Mouse (Mus musculus): ENCODE data around the gene Thap3. TPM values are rescaled to one million over a fixed set of nuclear protein-coding genes. Genes with fewer than 3 reads are reported as not detected.

The Thap3 gene
- total and polyA plus RNA-seq, 3 experiments = 11.0 to 27.6 (median 12.8) TPM

DNA sequence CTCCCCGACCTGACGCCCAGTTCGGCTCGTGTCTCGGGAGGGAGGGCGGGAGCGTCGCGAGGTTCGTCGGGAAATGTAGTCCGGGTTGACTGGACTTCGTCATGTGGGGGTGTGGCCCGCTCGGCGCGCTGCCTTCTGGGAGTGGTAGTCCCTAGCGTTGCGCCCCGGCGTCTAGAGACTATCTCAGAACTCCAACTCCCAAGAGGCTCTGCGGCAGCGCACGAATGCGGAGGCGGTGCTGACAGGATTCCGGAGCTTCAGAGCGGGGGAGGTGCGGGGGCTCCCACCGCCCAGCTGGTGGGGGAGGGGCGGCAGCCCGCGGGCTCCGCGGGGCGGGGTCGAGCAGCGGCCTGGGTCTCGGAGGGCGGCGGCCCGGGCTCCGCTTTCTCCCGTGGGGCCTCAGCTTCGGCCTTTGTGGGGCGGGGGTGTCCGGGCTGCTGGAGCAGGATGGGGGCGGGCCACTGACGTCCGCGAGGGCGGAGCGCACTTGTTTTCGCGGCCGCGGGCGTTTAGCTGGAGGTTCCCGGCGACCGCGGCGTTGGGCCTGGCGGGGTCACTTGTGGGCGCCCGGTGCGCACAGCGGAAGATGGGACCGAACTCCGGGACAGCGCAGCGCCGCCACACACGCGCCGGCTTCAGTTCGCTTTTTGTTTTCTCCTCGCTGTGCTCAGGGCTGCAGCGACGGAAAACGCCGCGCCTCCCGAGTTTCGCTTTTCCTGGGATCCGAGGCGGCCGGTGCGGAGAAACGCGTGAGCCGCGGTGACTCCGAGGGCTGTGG, 7.6 kb upstream of the Thap3 start, which contains the start of gene Phf13 (continued):
- TF ChIP-seq MEF2A (IDR thresholded peaks at IDR 0.05; ENCODE audit: borderline replicate concordance, low read depth, low read length) = no peak; the same call in 1 of the 2 replicates
- 0 out of 2 replicates have a peak, but pooled peaks have one; percentile 24 for TF ChIP-seq TBP (conservative IDR thresholded peaks at IDR 0.05; ENCODE audit: low read depth, low read length)
- no peak for TF ChIP-seq E2F4 (IDR thresholded peaks at IDR 0.05; ENCODE audit: insufficient replicate concordance, low read depth, low read length)
- TF ChIP-seq IRF4 (IDR thresholded peaks at IDR 0.05; ENCODE audit: low read depth, low read length) = no peak
- TF ChIP-seq TCF12 (IDR thresholded peaks at IDR 0.05; ENCODE audit: low read depth, low read length) = no peak; the same call in 1 of the 2 replicates
- TF ChIP-seq KAT2A (IDR thresholded peaks at IDR 0.05; ENCODE audit: insufficient replicate concordance, low read length) = peak; percentile 98
- no peak for TF ChIP-seq ETS1 (conservative IDR thresholded peaks at IDR 0.05; ENCODE audit: low read depth, low read length)
- no peak; the same call in 1 of the 2 replicates for TF ChIP-seq USF2 (conservative IDR thresholded peaks at IDR 0.05; ENCODE audit: low read depth, low read length)
- TF ChIP-seq EP300 (IDR thresholded peaks at IDR 0.05; ENCODE audit: low read length) = no peak
- TF ChIP-seq HCFC1 (IDR thresholded peaks at IDR 0.05; ENCODE audit: low read depth, low read length) = peak; percentile 93
- TF ChIP-seq CTCF (conservative IDR thresholded peaks at IDR 0.05 in 1 of 2, IDR thresholded peaks at IDR 0.05 in 1 of 2; ENCODE audit: low read depth in 2 of 2, low read length in 2 of 2) = no peak
- peak; percentile 91 for TF ChIP-seq CHD2 (IDR thresholded peaks at IDR 0.05; ENCODE audit: low read length)
- no peak for TF ChIP-seq RAD21 (IDR thresholded peaks at IDR 0.05; ENCODE audit: low read depth, low read length)
- peak; percentile 77; the same call in 1 of the 2 replicates for TF ChIP-seq MAZ (IDR thresholded peaks at IDR 0.05; ENCODE audit: low read depth, low read length)
- TF ChIP-seq PAX5 (IDR thresholded peaks at IDR 0.05; ENCODE audit: low read length) = no peak
- TF ChIP-seq MAFK (IDR thresholded peaks at IDR 0.05; ENCODE audit: insufficient replicate concordance, low read length) = no peak
- no peak for TF ChIP-seq JUN (IDR thresholded peaks at IDR 0.05; ENCODE audit: insufficient read depth, low read depth, low read length)
- TF ChIP-seq ZMIZ1 (IDR thresholded peaks at IDR 0.05; ENCODE audit: low read depth, low read length) = no peak
- no peak; the same call in 1 of the 2 replicates for TF ChIP-seq POLR2AphosphoS2 (IDR thresholded peaks at IDR 0.05; ENCODE audit: low read depth, low read length)
- peak; percentile 60 for TF ChIP-seq SIN3A (IDR thresholded peaks at IDR 0.05; ENCODE audit: low read length)

DNA sequence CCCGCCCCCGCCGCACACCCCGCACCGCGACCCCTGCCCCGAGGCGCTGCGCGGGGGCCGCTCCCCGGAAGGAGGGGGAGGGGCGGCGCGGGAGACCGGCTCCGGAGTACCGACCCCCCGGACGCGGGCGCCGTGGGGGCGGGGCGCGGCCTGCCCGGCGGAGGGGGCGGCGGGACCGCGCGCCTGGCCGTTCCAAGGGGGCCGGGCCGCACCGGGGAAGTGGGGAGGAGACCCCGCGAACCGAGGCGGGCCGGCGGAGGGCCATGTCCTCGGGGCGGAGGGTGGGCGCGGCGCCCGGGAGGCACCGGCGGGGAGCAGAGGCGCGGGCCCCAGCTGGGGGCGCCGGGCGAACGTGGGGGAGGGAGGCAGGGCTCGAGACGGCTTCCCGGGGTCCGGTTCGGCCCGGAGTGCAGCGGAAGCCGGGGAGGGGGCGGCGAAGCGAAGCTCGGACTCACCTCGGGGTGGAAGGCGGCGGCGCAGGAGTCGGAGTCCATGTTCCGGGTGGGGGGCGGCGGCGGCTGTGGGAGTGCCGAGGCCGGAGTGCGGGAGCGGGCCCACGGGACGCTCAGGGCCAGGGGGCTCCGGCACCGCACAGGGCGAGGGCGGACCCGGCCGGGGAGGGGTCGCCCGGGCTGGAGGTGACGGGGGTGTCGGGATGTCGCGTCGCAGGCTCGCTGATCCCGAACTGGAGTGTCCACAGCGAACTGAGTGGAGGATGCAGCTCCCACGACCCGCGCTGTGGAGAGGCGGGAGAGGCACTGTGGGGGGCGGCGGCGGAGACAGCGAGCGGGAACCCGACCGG, 6.8 kb upstream of the Thap3 start:
- Histone ChIP-seq H3K79me2 (replicated peaks; ENCODE audit: control insufficient read depth, extremely low read depth, insufficient read depth, poor library complexity, severe bottlenecking) (0 out of 2 replicates have a peak, but pooled peaks cover 4% of the 10 kb centered on the region), H3K4me2 (ENCODE audit: insufficient read depth, low read depth, poor library complexity, severe bottlenecking) (peak overlapping the region; percentile 81), H3K27ac (ENCODE audit: insufficient read depth, low read depth) (peak overlapping the region; percentile 7; the same call in 1 of the 2 replicates), H3K4me3 (replicated peaks in 1 of 3; ENCODE audit: low read depth in 2 of 3, low read length in 2 of 3, poor library complexity in 1 of 3) (peak overlapping the region; percentile 81 to 98 (median 95)), H3K27me3 (replicated peaks) (peaks cover 15% of the 10 kb centered on the region), H3K36me3 (replicated peaks in 1 of 2; ENCODE audit: control insufficient read depth in 1 of 2, insufficient read depth in 1 of 2, low read length in 1 of 2) (peaks cover 19 to 29% of the 10 kb centered on the region in 2 experiments), H3K9ac (ENCODE audit: insufficient read depth, low read depth) (peak overlapping the region; percentile 82), H3K4me1 (ENCODE audit: control insufficient read depth in 1 of 2, insufficient read depth in 2 of 2) (peaks cover 6 to 15% of the 10 kb centered on the region in 2 experiments), H3K9me3 (replicated peaks; ENCODE audit: low read length) (no peaks in the 10 kb centered on the region)
- DNase-seq (ENCODE audit: extremely low read depth) = no peak
- dilution Hi-C loops (cut with MboI; ENCODE audit: extremely low pct_ligation_motif_present, extremely low pct_unique_long_range_greater_than_20kb, low sequenced_read_pairs) (no loop called here), in situ Hi-C loops (cut with MboI; ENCODE audit: low pct_ligation_motif_present, low pct_unique_long_range_greater_than_20kb, low sequenced_read_pairs) (no loop called here)
- TF ChIP-seq ZMIZ1 (IDR thresholded peaks at IDR 0.05; ENCODE audit: low read depth, low read length) (0 out of 2 replicates have a peak, but pooled peaks have one; percentile 21), MXI1 (IDR thresholded peaks at IDR 0.05; ENCODE audit: low read depth, low read length) (peak; percentile 31; the same call in 1 of the 2 replicates), ELF1 (IDR thresholded peaks at IDR 0.05; ENCODE audit: low read depth, low read length) (no peak), SMC3 (IDR thresholded peaks at IDR 0.05; ENCODE audit: low read depth, low read length) (no peak), JUN (IDR thresholded peaks at IDR 0.05; ENCODE audit: insufficient read depth, low read depth, low read length) (no peak), NELFE (IDR thresholded peaks at IDR 0.05; ENCODE audit: low read depth, low read length) (no peak), PAX5 (IDR thresholded peaks at IDR 0.05; ENCODE audit: low read length) (no peak)

Data from CH12.LX (cell line).